Mouse (Mus musculus) forebrain, postnatal 0 days (tissue): ENCODE results near the gene Olfr1090. TPM values are rescaled to one million over a fixed set of nuclear protein-coding genes. Genes with fewer than 3 reads are reported as not detected.

Source experiments
- ATAC-seq: fragments of 200-750 bp; cut with Nextera tagmentation; 2 replicates; pipeline ENCODE4 v1.8.0; 2017; ENCODE audit warnings: mild to moderate bottlenecking, moderate library complexity
- DNase-seq: peaks from one replicate; pipeline ENCODE4 v3.0.0-alpha.2; 2015
- H3K27ac ChIP-seq: fragments of 300-500 bp; sonication (generic); 2 replicates; pipeline ENCODE4 v1.5.1; 2014; ENCODE audit warnings: low read depth, mild to moderate bottlenecking, antibody characterized with exemption, low read length, moderate library complexity, mixed read lengths
- H3K27me3 ChIP-seq: fragments of 300-500 bp; sonication (generic); 2 replicates; pipeline ENCODE4 v1.6.1; 2014; ENCODE audit warnings: mild to moderate bottlenecking, low read length, mixed read lengths; ENCODE audit not compliant: insufficient read depth
- H3K36me3 ChIP-seq: fragments of 300-500 bp; sonication (generic); 2 replicates; pipeline ENCODE4 v1.6.1; 2014; ENCODE audit warnings: mild to moderate bottlenecking, moderate library complexity; ENCODE audit not compliant: insufficient read depth
- H3K4me1 ChIP-seq: fragments of 300-500 bp; sonication (generic); 2 replicates; pipeline ENCODE4 v1.6.1; 2014; ENCODE audit warnings: antibody characterized with exemption; ENCODE audit not compliant: insufficient read depth
- H3K4me2 ChIP-seq: fragments of 300-500 bp; sonication (generic); 2 replicates; pipeline ENCODE4 v1.6.1; 2014; ENCODE audit warnings: low read depth, mild to moderate bottlenecking, moderate library complexity
- H3K4me3 ChIP-seq: fragments of 300-500 bp; sonication (generic); 2 replicates; pipeline ENCODE4 v1.5.1; 2014; ENCODE audit warnings: low read depth, low read length, mixed read lengths
- H3K9ac ChIP-seq: fragments of 300-500 bp; sonication (generic); 2 replicates; pipeline ENCODE4 v1.6.1; 2014; ENCODE audit warnings: mild to moderate bottlenecking
- H3K9me3 ChIP-seq: fragments of 300-500 bp; sonication (generic); 2 replicates; pipeline ENCODE4 v1.6.1; 2016; ENCODE audit warnings: low read length
- CTCF ChIP-seq: sonication (generic); IDR thresholded peaks from 2 replicates; pipeline ENCODE4 v1.5.1; 2016; ENCODE audit warnings: antibody characterized with exemption, control low read depth, low read depth
- WGBS: fragments of 180-500 bp; shearing (Covaris S2); extraction: QIAGEN DNeasy Blood & Tissue Kit; methylation state at CpG from one replicate; pipeline ENCODE4 v1.1.7; 2014; 5-methylcytosine and 5-hydroxymethylcytosine counted together
- polyA plus RNA-seq: library from polyadenylated mRNA; unstranded; fragments of >200 nt; fragmentation: Nextera tagmentation; extraction: Ambion mirVana; gene quantifications from 2 replicates; pipeline ENCODE4 v1.2.1, GENCODE M21; 2015
- total RNA-seq: library from RNA; depleted of rRNA; stranded (reverse); fragments of >200 nt; gene quantifications from 2 replicates; pipeline ENCODE4 v1.2.3, GENCODE M21; 2014; rRNA removed

Olfr1090 gene
- not detected in 2 replicates for total RNA-seq
- not detected in 2 replicates for polyA plus RNA-seq

- Histone ChIP-seq H3K4me2 (no peak within 1 kb of the TSS), H3K27ac (no peak within 1 kb of the TSS), H3K4me3 (no peak within 1 kb of the TSS), H3K36me3 (no peaks in the 10 kb centered on the region), H3K9me3 (no peaks in the 10 kb centered on the region), H3K4me1 (no peaks in the 10 kb centered on the region), H3K9ac (no peak within 1 kb of the TSS), H3K27me3 (no peaks in the 10 kb centered on the region)
- WGBS = 95% methylated on average over 1 of the region's 1 CpGs
- ATAC-seq = no peak
- no peak for TF ChIP-seq CTCF
- no peak for DNase-seq
Observed at GRCm38 (mm10) chr2:86758893-86759292, at the start of gene Olfr1090. Olfr1090 (minus strand) TSS chr2:86758993.

DNA sequence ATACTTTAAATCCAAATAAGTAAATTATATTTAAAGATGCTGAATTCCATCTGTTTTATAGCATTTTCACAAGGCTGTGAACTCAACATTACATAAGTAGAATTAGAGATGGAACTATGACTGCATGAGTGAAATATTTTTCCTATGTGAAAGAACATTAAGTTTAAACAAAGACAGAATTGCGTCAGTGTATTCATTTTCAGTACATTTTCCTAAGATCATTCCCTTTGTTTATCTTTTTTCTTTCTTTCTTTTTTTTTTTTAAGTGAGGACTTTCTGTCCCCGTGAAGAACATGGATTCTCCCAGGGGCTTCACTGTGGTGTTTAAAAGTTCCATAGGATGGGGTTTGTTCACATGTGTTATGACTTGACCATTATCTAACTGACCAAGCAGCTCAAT is 23.4 kb upstream of the Olfr1090 start, which contains the start of gene Olfr1093:
Gene Olfr1093 (plus strand): TSS at position 301 of the 400 bp plus-strand sequence.
- H3K27ac ChIP-seq = no peak within 1 kb of the TSS
- H3K4me1 ChIP-seq = no peaks in the 10 kb centered on the region
- H3K9ac ChIP-seq = no peak within 1 kb of the TSS
- 84% methylated on average over 2 of the region's 2 CpGs for WGBS
- no peak within 1 kb of the TSS for H3K4me3 ChIP-seq
- H3K36me3 ChIP-seq = no peaks in the 10 kb centered on the region
- no peak within 1 kb of the TSS for H3K4me2 ChIP-seq
- DNase-seq (no peak), ATAC-seq (no peak)
- no peak for TF ChIP-seq CTCF
- no peaks in the 10 kb centered on the region for H3K27me3 ChIP-seq
- no peaks in the 10 kb centered on the region for H3K9me3 ChIP-seq

DNA sequence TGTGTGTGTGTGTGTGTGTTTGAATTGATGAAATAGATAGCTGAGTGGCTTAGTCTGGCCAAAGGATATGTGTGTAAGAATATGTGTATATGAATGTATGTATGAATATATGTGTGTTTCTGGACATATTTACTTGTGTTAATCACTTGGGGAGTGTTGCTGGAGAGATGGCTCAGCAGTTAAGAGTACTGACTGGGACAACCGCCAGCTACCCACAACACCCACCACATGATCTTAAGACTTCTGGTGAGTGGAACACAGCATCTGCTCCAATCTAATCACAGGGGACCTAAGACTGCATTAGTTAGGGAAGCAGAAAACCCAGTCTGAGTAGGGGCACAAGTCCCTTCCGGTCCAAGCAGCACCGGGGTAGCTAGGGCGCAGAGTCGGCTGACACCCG is 2.3 kb upstream of the Olfr1090 start:
- no peaks in the 10 kb centered on the region for H3K9me3 ChIP-seq
- ATAC-seq = no peak
- no peak for TF ChIP-seq CTCF
- no peak overlapping the region for H3K4me3 ChIP-seq
- 96% methylated on average over 6 of the region's 6 CpGs for WGBS
- no peak overlapping the region for H3K9ac ChIP-seq
- no peaks in the 10 kb centered on the region for H3K27me3 ChIP-seq
- H3K27ac ChIP-seq = no peak overlapping the region
- no peaks in the 10 kb centered on the region for H3K4me1 ChIP-seq
- H3K36me3 ChIP-seq = no peaks in the 10 kb centered on the region
- H3K4me2 ChIP-seq = no peak overlapping the region
- no peak for DNase-seq

DNA sequence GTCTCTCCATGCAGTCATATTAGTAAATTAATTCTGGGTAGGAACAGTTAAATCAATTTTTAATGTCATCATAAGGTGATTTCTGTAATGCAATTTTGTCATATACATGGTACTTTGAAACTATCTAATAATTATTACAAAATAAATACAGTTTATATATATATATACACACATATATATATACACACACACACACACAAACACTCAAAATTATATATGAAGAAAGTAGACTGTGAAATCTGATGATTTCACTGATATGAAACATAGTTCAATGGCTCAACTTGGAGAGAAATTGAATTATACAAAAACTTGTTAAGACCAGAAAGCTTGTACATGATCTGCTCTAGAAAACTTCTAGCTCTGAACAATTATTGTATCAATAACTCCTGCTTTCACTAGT is 25.2 kb downstream of the Olfr1090 start, which contains the start of gene Olfr1089:
Gene Olfr1089 (minus strand): TSS at position 101 of the 400 bp plus-strand sequence.
- Histone ChIP-seq H3K9ac (no peak within 1 kb of the TSS), H3K27me3 (no peaks in the 10 kb centered on the region), H3K9me3 (no peaks in the 10 kb centered on the region), H3K4me2 (no peak within 1 kb of the TSS), H3K27ac (no peak within 1 kb of the TSS), H3K36me3 (no peaks in the 10 kb centered on the region), H3K4me3 (no peak within 1 kb of the TSS), H3K4me1 (no peaks in the 10 kb centered on the region)
- no peak for ATAC-seq
- no peak for TF ChIP-seq CTCF
- no peak for DNase-seq

Other genes with a start within 250 kb of the Olfr1090 start
- not detected in 2 replicates for gene Olfr1079, start 216.5 kb downstream of the Olfr1090 start, total RNA-seq
- gene Olfr1079, start 216.5 kb downstream of the Olfr1090 start, polyA plus RNA-seq = not detected in 2 replicates
- not detected in 2 replicates for gene Olfr1080, start 200.8 kb downstream of the Olfr1090 start, total RNA-seq
- gene Olfr1080, start 200.8 kb downstream of the Olfr1090 start, polyA plus RNA-seq = not detected in 2 replicates
- not detected in 2 replicates for gene Olfr1082, start 160.0 kb downstream of the Olfr1090 start, total RNA-seq
- not detected in 2 replicates for gene Olfr1082, start 160.0 kb downstream of the Olfr1090 start, polyA plus RNA-seq
- gene Olfr1084, start 119.3 kb downstream of the Olfr1090 start, total RNA-seq = not detected in 2 replicates
- not detected in 2 replicates for gene Olfr1084, start 119.3 kb downstream of the Olfr1090 start, polyA plus RNA-seq
- not detected in 2 replicates for gene Olfr1085, start 97.0 kb downstream of the Olfr1090 start, total RNA-seq
- gene Olfr1085, start 97.0 kb downstream of the Olfr1090 start, polyA plus RNA-seq = not detected in 2 replicates
- not detected in 2 replicates for gene Olfr1086, start 78.9 kb downstream of the Olfr1090 start, total RNA-seq
- gene Olfr1086, start 78.9 kb downstream of the Olfr1090 start, polyA plus RNA-seq = not detected in 2 replicates
- not detected in 2 replicates for gene Olfr1087, start 60.6 kb downstream of the Olfr1090 start, total RNA-seq
- not detected in 2 replicates for gene Olfr1087, start 60.6 kb downstream of the Olfr1090 start, polyA plus RNA-seq
- gene Olfr1089, start 25.3 kb downstream of the Olfr1090 start, total RNA-seq = not detected in 2 replicates
- gene Olfr1089, start 25.3 kb downstream of the Olfr1090 start, polyA plus RNA-seq = not detected in 2 replicates
- not detected in 2 replicates for gene Olfr1093, start 23.5 kb upstream of the Olfr1090 start, total RNA-seq
- not detected in 2 replicates for gene Olfr1093, start 23.5 kb upstream of the Olfr1090 start, polyA plus RNA-seq
- not detected in 2 replicates for gene Olfr141, start 51.0 kb upstream of the Olfr1090 start, total RNA-seq
- not detected in 2 replicates for gene Olfr141, start 51.0 kb upstream of the Olfr1090 start, polyA plus RNA-seq
- gene Olfr1094, start 65.7 kb upstream of the Olfr1090 start, total RNA-seq = not detected in 2 replicates
- not detected in 2 replicates for gene Olfr1094, start 65.7 kb upstream of the Olfr1090 start, polyA plus RNA-seq
- gene Olfr1095, start 92.7 kb upstream of the Olfr1090 start, total RNA-seq = not detected in 2 replicates
- not detected in 2 replicates for gene Olfr1095, start 92.7 kb upstream of the Olfr1090 start, polyA plus RNA-seq
- not detected in 2 replicates for gene Gm13723, start 115.8 kb upstream of the Olfr1090 start, total RNA-seq
- gene Gm13723, start 115.8 kb upstream of the Olfr1090 start, polyA plus RNA-seq = not detected in 2 replicates
- gene Olfr1097, start 133.2 kb upstream of the Olfr1090 start, total RNA-seq = not detected in 2 replicates
- not detected in 2 replicates for gene Olfr1097, start 133.2 kb upstream of the Olfr1090 start, polyA plus RNA-seq
- gene Olfr1098, start 165.6 kb upstream of the Olfr1090 start, total RNA-seq = not detected in 2 replicates
- gene Olfr1098, start 165.6 kb upstream of the Olfr1090 start, polyA plus RNA-seq = not detected in 2 replicates
- gene Olfr1099, start 201.7 kb upstream of the Olfr1090 start, total RNA-seq = not detected in 2 replicates
- not detected in 2 replicates for gene Olfr1099, start 201.7 kb upstream of the Olfr1090 start, polyA plus RNA-seq
- not detected in 2 replicates for gene Olfr1100, start 221.0 kb upstream of the Olfr1090 start, total RNA-seq
- gene Olfr1100, start 221.0 kb upstream of the Olfr1090 start, polyA plus RNA-seq = not detected in 2 replicates
- not detected in 2 replicates for gene Olfr1101, start 232.2 kb upstream of the Olfr1090 start, total RNA-seq
- gene Olfr1101, start 232.2 kb upstream of the Olfr1090 start, polyA plus RNA-seq = not detected in 2 replicates
- not detected in 2 replicates for gene Olfr1102, start 239.4 kb upstream of the Olfr1090 start, total RNA-seq
- gene Olfr1102, start 239.4 kb upstream of the Olfr1090 start, polyA plus RNA-seq = not detected in 2 replicates